Mouse (Mus musculus) adrenal gland, adult 18-20 months (tissue): ENCODE measurements at regions not wholly inside any gene's neighbourhood (a gene's known extent, or its start where the extent isn't known, plus 50 kb on each side); places are given as distances from the start of the nearest gene placed in this dataset.

ENCODE experiments used
- DNase-seq, 2 experiments: peaks; one replicate each; pipeline ENCODE4 v3.0.0; 2021 to 2022; ENCODE audit warnings: low spot score in 2 of 2

DNA sequence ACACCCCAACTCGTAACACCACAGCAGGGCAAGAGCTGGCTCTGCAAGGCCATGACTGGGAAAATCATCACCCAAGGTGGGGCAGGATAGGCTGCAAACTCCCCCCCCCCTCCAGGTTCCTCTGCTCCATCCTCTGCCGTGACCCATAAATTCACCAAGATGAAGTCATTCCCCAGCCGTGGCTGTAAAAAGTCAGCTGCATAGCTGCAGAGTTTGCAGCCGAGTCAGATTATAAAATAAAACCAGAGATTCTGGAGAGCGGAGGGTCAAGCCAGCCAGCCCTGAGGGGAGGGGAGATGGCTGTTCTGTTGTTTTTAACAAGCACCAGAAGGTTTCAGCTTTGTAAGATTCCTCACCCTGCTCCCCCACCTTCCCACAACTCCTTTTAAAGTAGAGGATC, 416.7 kb upstream of the Zmiz1 start:
- DNase-seq, result no peak

GRCm38 (mm10) chr14:25044106-25044505, 414.9 kb upstream of the Zmiz1 start:
- no peak for DNase-seq

DNA sequence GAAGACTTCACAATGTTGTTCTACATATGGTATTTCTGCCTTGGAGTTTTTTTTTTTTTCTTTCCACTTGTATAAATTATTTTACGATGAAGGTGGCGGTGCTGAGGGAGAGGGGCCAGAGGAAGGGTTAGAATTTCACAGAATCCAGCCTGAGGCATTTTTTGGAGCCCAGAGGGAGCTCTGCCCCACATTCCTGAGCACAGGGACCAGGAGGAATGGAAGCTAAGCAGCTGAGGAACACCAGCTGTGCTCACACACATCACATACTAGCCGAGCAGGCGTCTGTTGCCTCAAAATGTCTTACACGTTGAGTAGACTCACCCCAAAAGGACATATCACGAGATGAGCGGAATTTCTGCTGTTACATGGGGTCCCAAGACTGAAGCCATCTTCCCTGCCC, 414.1 kb upstream of the Zmiz1 start:
- no peak for DNase-seq

DNA sequence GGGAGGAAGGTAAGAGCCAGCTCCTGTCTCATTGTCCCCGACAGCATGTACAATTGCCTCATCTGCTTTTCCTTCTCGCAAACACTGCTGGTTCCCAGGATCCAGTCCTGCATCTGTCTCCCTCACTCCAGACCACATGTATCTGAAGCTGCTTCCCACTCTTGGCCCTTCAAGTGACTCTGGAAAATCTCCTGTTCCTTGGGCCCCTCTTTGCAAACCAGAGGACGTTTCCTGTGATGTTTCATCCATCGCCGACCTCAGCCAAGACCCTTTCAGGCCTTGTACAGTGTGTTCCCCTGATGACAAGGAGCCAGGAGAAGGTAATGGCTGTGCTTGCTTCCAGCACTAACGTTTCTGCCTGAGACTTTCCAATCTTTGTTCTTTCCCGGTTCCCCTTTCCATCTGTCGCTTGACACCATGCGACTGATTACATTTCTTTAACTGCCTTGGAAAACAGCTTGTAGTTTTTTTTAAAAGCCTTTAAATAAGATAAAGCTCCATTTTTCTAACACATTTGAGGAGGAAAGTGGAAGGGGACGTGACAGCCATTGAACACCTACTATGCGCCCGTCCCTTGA, 408.2 kb upstream of the Zmiz1 start:
- no peak for DNase-seq

DNA sequence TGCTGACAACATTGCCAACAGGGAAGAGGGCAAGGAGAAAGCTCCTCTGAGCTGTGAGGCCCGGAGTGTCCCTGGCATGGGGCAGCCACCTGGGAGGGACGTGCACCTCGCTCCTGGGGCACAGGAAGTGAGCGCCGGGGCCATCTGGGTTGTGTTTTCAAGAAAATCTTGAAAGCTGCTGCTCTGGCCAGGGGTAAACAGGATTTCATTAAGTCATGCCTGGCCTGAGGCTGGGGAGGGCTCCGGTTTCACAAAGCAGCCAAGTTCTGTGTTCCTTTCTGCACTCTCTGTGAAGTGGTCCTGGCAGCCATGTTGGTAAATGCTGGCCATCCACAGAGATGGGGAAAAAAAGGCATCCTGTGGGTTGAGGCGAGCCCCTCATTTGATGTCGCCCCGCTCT, 406.8 kb upstream of the Zmiz1 start:
- no peak for DNase-seq

GRCm38 (mm10) chr14:25059351-25059750, 399.6 kb upstream of the Zmiz1 start:
- DNase-seq, result no peak

DNA sequence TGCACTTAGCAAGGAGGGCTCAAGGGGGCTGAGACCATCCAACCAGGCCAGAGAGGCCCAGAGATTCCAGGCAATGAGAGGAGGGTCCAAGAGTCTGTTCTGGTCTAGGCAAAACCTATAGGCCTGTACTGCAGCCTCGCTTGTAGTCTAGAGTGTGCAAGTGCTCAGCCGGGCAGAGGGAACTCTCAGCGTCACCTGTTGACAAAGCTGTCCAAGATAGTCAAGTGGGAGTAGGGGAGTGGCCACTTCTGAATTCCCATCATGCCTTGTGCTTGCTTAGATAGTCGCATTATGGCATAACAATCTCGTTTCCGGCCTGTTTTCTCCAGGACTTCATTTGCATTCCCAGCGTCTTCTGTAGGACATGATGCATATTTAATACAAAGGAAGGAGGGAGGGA, 398.7 kb upstream of the Zmiz1 start:
- DNase-seq, result no peak

- DNase-seq, result no peak
These were observed 395.9 kb upstream of the Zmiz1 start for GRCm38 (mm10) chr14:25063090-25063489.

- DNase-seq, result no peak
These were observed 394.6 kb upstream of the Zmiz1 start for GRCm38 (mm10) chr14:25064190-25064947.

DNA sequence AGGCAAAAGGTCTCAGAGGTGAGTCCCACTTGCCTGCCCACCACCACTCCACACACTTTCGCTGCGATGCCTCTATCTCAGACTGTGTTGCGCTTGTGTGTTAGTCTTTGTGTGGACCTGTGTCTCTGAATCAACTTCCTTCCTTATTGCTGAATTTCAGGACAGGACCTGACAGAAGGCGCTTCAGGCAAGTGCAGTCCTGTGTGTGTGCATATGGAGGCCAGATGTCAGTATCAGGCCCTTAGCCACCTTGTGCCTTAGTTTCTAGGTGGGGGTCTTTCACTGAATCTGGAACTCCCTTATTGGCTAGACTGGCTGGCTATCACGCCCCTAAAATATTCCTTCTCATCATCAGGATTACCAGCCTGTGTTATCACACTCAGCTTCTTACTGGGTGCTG, 391.6 kb upstream of the Zmiz1 start:
- no peak for DNase-seq

DNA sequence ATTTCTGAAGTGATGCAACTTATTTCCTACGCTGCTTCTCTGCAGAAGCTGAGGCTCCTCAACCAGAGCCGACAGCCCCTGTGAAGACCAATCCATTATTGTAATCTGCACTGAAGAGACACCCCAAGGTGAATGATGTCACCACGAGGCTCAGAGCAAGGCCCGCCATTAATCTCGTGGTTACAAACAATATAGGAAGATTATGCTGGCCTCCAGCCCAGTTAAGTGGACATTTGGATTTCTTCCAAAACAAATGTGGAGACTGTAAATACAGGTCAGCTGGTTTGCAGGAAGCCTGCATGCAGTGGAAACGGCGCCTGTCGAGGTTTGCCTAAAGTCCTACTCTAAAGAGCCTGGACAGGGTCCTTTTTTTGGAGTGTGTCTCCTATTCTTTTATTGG, 390.6 kb upstream of the Zmiz1 start:
- DNase-seq, result peak; percentile 26 to 30

GRCm38 (mm10) chr14:25073143-25073542, 385.8 kb upstream of the Zmiz1 start:
- no peak for DNase-seq

DNA sequence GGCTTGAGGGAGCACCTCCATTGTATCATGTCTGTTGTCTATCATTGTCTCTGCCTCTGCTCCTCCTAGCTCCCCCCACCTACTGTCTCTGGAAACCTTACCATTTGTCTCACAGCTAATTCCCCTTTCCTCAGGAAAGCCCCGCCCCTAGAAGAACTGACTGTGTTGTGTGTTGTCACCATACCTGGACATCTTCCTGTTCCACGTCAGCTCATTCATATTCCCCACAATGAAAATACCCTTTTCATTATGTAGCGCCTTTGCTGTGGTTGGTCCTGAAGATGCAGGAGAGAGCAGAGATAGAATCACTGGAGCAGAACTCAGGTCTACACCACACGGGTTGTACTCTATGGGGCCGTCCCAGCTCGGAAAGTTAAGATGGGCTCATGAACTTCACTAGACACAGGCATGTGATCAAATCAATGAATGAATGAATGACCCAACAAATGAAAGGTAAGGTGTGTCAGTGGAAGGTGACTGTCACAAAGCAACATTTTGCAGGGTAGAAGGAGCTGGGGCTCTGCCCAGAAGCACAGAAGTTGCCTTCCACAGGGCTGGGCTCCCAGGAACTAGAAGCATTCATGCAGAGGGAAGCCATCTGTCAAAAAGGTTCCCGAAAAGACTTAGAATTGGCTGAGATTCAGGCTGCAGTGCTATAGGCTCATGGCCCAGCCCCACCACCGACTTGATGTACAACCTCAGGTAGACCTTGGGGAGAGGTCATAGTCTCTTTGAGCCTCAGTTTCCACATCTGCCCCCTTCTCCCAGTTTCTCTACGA, 384.8 kb upstream of the Zmiz1 start:
- no peak for DNase-seq

- no peak for DNase-seq
These were observed 384.1 kb upstream of the Zmiz1 start for GRCm38 (mm10) chr14:25074891-25075290.

GRCm38 (mm10) chr14:25080431-25080830, 378.6 kb upstream of the Zmiz1 start:
- no peak for DNase-seq

DNA sequence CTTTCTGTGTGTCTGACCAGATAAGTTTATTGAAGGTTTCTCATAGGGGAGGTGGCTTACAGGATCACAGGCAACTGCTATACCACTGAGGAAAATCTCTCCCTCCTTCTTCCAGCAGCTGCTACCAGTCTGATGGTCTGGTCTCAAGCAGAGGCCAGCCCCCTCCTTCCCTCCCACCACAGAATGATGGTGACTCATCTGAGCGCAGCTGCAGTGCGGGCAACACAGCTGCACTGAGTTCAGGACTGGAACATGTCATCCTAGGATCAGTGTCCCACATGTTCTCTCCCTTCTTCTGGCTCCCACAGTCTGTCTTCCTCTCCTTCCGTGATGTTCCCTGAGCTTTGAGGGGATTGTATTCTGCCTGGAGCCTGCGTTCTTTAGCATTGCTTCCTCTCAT, 375.1 kb upstream of the Zmiz1 start:
- no peak for DNase-seq

- no peak for DNase-seq
These were observed 362.2 kb upstream of the Zmiz1 start for GRCm38 (mm10) chr14:25096786-25097185.

- DNase-seq, result no peak
These were observed 353.6 kb upstream of the Zmiz1 start for GRCm38 (mm10) chr14:25105391-25105790.

- no peak for DNase-seq
These were observed 352.5 kb upstream of the Zmiz1 start for GRCm38 (mm10) chr14:25106451-25106850.

- peak in 1 of 2 experiments; percentile 6 for DNase-seq
These were observed 350.8 kb upstream of the Zmiz1 start for GRCm38 (mm10) chr14:25108101-25108652.

GRCm38 (mm10) chr14:25108701-25109290, 350.2 kb upstream of the Zmiz1 start:
- DNase-seq, result no peak

DNA sequence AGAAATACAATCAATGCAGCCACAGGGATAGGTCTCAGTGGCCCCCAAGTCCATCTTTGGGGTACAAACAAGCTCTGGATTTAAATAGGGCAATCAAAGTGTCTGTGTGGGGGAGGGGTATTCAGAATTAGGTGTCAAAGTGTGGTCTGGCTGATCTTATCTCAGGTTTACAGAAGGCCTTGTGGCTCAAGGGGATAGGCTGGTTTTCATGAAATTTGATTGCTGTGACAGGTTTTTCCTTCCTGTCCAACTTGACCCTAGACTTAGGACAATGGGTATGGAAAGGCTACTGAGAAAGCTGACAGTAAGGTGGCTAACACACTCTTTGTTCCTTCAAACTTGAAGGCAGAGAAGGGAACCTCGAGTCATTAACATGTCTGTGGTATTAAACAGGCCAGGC, 349.3 kb upstream of the Zmiz1 start:
- no peak for DNase-seq
